Mouse (Mus musculus): ENCODE measurements at regions not wholly inside any gene's neighbourhood (a gene's known extent, or its start where the extent isn't known, plus 50 kb on each side); places are given as distances from the start of the nearest gene placed in this dataset.

GRCm38 (mm10) chr2:147813516-147813915 is 233.3 kb downstream of the Foxa2 start:
- TF ChIP-seq CTCF (IDR thresholded peaks at IDR 0.05; ENCODE audit: extremely low read depth, insufficient read length, insufficient replicate concordance, low read depth, low read length) (no peak), POLR2A (IDR thresholded peaks at IDR 0.05; ENCODE audit: low read depth, low read length) (no peak)
